Mouse (Mus musculus) c-Kit-positive CD71-positive TER-119-positive erythroid progenitor cells, embryonic 14.5 days (primary cell): ENCODE measurements around the gene Zdhhc17.

Source experiments
- DNase-seq: peaks from one replicate; pipeline ENCODE4 v3.0.0-alpha.2; 2013; ENCODE audit warnings: low spot score

The Zdhhc17 gene

DNA sequence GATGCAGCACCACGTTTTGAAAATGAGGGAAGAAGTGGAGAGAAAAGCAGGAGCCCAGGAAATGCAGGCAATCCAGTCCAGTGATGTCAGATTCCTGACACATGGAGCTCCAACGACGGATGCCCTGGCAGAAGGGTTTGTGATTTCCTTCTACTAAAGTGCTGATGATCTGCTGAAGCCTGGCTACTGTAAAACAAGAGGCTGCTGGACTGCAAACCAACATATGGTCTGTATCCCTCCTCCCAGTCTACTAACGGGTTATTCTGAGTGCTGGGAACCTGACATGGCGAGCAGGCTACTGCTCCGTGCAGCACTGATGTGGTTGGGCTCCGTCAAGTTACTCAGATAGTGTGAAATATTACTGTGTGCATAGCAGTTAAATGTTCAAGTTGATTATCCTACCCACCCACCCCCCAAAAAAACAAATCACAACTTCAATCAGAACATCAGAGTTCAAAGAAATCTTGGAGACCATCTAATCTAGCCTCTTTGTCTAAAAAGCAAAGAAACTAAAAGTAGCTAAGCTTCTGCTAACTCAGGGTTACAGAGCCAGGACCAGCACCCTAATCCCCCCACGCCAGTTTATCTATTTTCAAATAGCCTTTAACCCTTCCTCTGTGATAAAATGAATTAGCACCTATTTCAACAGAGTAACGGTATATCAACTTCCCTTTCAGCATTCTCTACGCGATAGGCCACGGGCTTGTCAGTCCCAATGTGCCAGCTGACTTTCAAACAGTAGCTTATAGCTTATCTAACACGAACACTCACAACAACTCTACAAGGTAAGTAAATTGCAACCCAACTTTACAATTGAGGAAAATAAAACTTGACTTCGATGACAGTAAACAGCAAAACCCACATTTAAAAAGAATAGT, 4.1 kb downstream of the Zdhhc17 start:
- DNase-seq, result no peak

DNA sequence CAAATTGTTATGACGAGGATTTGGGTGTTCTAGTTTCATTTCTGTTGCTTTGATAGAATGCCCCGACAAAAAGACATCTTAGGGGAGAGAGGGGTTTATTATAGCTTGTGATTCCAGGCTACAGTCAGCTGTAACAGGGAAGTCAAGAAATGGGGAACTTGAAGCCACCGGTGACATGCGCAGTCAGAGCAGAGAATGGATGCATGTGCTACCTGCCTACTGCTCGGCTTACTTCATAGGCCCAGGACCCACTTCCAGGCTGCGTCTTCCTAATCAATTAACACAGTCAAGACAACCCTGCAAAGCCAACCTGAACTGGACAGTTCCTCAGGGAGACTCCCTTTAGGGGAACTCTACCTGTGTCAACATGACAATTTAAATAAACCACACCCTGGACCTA, 5.7 kb downstream of the Zdhhc17 start:
- no peak for DNase-seq

DNA sequence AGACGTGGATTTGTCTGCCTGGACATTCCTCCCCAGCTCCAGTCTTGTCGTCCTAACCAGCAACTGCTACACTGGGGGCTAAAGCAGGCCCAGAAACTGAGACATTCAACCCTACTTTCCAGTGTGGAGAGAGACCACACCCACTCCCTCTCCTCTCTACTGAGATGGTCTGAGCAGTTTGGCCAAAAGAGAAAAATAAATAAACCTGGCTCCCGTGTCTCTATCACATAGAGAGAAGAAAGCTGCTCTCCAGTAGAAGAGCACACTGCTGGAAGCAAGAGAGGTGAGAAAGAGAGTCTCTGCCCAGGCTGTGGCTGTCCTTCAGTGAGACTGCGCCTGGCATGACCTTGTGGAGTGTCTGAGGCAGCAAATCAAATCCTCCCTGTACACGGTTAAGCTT, 10.7 kb downstream of the Zdhhc17 start:
- no peak for DNase-seq

DNA sequence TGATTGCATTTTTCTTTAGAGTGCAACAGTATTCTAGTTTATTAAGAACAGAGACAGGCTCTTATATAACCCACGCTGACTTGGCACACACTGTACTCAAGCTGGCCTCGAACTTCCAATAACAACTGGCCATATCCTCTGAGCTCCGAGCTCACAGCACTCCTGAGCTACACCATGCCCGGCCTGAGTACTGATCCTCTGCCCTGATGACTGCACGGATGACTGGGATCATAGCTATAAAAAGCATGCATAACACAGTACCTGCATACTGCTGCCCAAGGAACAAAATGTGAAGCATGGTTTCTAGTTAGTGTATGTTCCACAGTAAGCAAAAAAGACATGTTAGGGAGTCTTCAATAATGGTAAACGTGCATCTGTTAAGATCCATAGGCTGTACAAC, 12.8 kb downstream of the Zdhhc17 start:
- DNase-seq, result no peak

DNA sequence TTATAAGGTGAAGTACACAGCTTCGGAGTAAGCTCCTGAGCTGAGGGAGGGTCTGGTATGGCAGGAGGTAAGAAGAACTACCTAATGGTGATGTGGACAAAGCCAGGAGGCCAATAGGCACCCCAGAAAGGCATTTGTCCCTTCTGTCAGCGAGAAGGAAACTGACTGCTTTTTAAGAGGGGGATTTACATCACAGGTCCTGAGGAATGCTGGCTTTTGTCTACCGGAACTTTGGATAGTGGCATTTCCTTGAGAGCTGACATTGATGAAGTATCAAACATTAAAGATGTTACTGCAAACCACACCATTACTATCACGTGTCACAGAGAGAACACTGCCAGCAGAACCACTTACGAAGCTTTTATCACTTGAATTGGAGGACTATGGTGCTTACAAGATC, 15.2 kb downstream of the Zdhhc17 start:
- no peak for DNase-seq

DNA sequence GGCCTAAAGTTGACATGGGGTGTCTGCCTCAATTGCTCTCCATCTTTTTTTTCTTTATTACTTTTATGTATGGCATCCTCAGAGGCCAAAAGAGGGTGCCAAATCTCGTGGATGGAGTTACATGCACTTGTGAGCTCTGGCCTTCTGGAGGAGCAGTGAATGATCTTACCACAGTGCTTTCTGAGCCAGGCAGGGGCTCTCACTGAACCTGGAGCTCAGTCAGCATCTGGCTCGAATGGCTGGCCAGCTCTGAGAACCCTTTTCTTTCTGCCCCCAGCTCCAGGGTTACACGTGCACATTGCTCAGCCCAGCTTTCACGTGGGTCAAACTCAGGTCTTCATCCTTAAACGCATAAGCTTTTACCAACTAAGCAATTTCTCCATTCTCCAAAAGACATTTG, 16.7 kb downstream of the Zdhhc17 start:
- no peak for DNase-seq

DNA sequence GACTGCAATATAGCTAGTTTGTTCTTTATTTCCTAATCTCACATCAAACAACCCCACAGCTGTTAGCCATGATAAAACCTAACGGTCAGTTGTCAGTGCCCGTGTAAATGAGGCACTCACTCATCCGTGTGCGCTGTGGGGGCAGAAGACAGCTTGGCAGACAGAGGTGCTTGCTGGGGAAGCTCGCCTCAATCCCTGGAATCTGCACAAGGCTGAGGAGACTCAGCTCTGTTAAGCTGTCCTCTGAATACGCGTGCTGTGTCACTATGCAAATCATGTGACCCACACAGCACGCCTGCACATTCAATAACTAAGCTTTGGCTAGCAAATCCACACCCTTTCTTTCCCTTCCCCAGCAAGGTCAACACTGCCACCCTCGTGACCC, 17.9 kb downstream of the Zdhhc17 start:
- no peak for DNase-seq

DNA sequence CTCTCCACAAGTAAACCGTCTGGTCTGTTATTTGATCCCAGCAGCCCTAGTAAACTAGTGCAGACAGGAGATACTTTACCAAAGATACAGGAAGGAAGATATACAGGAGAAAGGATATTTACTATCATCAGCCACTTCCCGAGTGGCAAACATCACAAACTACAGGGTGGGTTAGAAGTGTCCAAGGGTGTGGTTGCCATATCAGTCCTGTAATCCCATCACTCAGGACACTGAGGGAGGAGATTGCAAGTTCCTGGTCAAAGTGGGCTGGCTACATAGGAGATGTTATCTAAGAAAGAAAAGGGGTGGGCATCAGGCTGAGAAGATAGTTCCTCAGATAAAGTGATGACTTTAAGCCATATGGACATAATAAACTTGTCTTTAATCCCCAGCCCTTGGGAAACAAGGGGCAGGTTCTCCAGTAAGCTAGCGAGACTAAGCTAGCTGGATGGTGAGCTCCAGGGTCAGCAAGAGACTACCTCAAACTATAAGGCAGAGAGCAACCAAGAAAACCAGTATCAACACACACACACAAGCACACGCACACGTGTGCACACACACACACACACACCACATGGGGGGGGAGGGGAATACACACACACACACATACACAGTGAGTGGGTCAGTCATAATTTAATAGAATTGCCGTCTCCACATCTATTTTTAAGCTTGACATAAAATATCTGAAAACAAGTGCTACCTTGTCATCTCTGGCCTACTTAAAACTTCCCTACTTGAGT, 18.5 kb downstream of the Zdhhc17 start:
- DNase-seq, result no peak

DNA sequence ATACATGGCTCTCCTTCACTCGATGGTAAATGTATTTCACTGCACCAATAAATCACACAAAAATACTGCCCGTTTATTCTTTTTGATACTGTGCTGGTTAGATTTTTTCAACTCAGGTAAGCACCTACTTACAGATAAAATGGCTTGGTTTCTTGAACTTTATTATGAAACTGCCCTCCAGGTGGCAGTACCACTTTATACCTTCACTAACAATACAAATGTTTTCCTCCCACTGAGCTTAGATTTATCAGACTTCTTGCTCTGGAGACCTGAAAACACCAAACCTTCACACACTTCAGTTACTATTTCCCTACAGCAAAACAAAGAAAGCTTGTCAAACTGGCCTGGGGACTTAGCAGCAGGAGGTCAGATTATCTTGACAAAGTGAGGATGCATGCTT, 20.2 kb downstream of the Zdhhc17 start:
- no peak for DNase-seq

DNA sequence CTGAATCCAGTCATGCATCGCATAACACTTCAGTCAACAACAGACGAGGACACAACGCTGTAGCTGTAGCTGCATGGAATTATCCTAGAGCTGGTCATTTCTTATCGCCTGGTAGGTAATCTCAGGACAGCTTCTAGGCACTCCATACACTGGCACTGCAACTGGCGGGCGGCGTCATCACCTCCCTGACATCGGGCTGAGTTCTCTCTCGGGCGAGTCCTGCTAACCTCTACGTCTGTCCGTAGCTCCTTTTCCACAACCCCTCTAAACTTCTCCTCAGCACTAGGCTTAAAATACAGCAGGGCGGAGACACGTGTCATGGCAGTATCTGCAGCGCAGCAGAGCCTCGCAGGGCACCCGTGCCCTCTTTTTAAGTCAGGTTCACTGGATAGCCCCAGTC, 23.3 kb downstream of the Zdhhc17 start:
- no peak for DNase-seq

DNA sequence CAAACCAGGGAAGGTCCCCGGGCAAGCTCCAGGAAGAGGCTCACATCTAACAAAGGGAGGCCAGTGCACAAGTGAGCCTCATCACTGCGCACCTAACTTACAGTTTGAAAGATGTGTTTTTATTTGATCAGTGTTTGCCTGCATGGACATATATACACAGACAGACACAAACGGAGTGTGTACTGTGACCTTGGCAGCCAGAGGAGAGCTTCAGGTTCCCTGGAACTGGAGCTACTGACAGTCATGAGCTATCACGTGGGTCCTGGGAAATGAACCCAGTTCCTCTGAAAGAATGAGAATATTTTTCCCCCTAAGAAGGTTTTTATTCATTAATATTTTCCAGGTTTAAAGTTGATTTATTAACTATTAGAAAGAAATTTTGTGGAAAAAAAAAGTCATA, 27.2 kb downstream of the Zdhhc17 start:
- DNase-seq, result no peak

DNA sequence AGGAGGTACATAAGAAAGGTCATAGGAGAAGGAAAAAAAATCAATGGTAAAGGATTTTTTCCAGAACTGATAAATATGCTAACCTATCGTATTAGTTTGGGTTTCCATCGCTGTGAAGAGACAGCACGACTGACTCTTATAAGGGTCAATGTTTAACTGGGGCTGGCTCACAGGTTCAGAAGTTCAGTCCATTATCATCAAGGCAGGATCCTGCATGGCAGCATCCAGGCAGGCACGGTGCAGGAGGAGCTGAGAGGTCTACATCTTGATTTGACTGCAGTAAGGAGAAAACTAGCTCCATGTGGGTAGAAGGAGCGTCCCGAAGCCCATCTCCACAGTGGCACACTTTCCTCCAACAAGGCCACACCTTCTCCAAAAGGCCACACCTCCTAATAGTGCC, 29.5 kb downstream of the Zdhhc17 start:
- DNase-seq, result no peak

DNA sequence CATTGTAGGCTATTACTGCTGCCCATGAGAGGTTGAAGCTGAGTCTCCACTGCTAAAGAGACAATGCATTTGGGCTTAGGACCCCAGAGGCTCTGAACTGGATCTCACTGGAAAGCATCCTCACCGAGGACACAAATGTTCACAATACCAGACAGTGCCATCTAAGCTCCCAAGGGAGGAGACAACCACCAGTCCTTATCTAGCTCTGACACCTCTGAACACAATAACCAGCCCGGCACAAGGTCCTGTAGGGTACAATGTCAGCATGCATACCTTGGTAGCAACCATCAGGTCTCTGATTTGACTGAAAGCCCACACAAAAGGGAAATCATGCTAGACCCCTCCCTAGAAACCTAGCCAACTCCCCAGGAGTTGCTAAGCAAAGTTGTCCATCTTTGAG, 30.5 kb downstream of the Zdhhc17 start:
- DNase-seq, result no peak

DNA sequence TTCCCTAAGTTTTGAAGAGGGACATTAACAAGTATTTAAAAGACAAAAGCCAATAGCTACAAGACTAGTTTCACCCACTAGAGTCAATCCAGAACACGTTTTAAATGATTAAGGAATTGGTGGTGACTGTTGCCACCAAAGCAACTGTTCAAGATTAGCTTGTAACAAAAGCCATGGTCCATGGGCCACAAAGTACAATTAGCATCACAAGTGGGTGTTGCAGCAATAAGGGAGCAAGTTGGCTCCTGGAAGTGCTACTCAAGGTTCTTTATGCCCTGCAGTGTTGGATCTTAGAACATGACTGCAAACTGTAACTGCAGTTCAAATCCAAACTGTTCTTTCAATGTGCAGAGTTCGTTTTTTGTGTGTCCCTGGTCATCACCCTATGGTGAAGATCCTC, 32.6 kb downstream of the Zdhhc17 start:
- no peak for DNase-seq

DNA sequence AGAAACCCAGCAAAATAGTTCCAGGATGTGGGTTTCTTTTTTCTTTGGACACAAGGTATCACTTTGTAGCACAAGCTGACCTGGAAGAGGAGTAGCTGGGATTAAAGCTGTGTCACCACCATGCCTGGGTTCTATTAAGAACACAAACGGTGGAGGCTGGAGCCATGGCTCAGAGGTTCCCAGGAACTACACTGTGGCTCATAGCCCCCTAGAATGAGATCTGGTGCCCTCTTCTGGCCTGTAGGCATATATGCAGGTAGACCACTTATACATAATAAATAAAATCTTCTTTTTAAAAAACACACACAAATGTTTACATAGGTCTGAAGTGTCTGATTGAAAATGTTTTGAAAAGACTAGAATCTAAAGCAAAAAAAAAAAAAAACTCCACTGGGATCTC, 33.9 kb downstream of the Zdhhc17 start:
- DNase-seq, result no peak

DNA sequence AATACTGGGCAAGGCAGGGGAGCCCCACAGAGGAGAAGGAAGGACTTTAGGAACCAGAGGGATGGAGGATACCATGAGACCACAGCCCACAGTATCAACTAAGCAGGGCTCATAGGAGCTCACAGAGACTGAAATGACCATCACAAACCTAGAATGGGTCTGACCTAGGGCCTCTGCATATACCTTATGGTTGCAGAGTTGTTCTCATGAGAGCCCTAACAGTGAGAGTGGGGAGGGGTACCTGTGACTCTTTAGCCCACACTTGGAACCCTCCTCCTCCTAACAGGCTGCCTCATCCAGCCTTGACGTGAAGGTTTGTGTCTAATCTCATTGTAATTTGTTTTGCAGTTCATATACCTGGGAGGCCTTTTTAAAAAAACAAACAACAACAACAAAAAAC, 35.1 kb downstream of the Zdhhc17 start:
- no peak for DNase-seq

DNA sequence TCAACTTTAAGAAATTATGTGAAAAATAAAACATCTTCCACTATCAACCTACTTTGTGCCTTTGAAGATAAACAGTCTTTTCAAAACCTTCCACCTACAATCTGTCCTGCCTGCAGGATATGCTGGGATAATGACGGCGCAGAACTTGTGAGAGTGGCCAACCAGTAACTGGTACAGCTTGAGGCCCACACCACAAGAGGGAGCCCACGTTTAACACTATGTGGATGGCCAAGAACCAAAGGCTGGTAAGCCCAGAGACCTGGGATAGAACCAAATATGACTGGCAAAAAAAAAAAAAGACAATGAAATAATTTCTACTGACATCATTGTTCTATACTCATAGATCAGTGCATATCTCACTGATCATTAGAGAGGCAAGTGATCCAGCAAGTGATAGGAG, 35.5 kb downstream of the Zdhhc17 start:
- no peak for DNase-seq

DNA sequence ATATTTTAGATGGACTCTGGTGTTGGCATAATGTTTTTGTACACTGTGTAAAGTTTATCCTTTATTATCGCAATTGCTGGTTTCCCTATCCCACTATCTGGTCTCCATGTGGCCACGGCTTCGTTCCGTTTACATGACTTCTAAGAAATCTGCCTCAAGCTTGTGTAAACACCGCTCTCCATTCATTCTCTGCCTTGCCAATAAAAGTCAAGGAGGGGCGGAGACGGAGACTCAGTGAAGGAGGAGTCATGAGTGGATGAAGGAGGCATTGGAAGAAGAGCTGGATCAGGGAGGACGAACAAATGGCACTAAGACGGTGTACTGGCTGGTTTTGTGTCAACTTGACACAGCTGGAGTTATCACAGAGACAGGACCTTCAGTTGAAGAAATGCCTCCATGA, 37.9 kb downstream of the Zdhhc17 start:
- no peak for DNase-seq

DNA sequence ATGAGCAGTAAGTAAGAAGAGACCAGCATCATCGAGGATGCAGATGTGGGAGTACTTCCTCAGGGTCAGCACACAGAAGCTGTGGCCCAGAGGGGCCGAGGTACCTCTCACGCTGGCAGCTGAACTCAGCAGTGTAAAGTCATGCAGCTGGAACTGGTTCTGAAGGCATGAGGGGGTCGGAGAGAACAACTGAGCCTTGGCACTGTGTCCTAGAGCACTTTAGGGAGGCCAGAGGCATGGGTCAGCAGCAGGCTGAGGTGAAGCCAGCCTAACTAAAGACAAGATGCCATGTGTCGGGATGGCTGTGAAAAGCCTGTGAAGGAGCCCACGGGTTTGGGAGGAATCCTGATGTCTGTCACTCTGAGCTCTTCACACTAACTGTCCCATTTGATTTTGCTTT, 38.5 kb downstream of the Zdhhc17 start:
- DNase-seq, result no peak

DNA sequence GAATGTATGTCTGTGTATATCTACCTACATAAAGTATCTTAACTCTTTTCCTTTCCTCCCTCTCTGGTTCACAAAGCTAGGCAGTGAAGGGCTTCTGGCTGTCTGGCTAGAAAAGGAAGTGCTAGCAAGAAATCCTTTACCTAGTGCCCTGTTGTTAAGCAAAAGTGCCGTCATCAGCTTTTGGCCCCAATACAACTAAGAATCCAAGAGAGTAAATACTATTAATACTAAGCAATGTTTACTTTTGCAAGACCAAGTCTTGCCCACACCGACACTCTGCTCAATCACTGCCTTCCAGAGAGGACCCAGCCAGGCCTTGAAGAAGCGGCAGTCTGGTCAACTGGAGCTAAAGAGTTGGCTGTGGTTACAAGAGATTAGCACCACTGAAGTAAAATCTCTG, 38.9 kb downstream of the Zdhhc17 start:
- no peak for DNase-seq

DNA sequence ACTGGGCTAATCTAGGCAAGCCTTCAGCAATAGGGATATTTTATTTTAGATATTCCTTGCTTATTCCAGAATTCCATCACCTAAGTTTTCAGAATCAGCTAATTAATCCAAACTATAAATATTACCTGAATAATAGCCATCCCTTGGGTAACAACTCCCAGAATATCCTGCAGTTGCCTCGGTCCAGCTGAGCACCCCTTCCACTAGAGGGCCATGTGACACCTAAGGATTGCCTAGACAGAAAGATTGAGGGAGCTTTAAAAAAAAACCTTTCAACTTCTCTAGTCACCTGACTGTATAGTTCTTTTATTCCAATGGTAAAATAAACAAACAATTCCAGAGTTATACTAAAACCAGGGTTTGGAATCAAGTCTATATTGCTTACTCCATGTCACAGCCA, 47.8 kb downstream of the Zdhhc17 start:
- no peak for DNase-seq

DNA sequence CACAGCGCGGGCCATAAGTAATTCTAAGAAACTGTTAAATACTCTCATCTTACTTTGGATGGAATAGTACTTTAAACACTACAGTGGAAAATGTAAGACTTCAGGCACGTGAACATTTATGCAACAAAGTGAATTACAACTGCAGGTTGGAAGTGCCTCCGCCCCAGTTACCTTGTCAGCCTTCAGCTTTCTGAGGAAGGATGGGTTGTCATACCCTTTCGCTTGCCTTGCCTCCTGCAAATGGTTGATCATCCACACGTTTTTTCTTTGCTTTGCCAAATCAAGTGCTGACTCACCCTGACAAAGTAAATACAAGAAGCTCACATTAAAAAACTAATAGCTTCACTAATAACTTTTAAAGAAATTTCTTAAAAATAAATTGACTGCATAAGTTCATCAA, 49.1 kb downstream of the Zdhhc17 start:
- DNase-seq, result no peak

DNA sequence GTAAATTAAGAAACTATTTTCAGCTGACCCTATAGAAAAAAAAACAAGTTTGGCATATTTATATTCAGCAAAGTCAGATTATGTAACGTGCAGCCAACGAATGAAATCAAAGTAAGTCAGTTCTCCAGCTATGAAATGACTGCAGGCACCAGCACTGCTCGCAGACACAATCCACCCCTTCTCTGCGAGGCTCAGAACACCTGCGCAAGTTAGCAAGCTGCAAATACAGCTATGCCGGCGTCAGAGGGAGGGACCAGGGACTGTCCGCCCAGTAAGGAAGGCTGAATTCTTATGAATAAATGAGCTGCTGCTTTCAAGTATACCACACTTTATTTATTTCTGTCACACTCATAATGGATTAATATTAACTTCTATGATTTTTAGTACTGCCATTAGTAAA, 50.2 kb downstream of the Zdhhc17 start:
- no peak for DNase-seq

DNA sequence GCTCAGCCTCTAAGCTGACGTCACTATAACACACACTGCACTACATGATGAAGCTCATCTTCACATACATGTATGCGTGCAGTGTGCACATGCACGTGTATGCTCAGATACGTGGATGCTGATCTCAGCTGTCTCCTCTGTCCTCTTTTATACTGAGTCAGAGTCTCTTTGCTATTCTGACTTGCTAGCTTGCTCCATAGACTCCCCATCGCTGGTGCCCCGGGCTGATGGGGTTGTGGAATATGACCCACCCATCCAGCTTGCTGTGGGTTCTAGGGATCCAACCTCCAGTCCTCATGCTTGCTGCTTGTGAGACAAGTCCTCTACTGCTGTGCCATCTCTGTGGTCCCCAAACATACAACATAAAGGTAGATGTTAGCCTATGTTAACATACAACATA, 51.1 kb downstream of the Zdhhc17 start:
- DNase-seq, result no peak
